Mouse (Mus musculus) olfactory bulb, adult 2 months (tissue): ENCODE measurements around the gene Rnf212b. TPM values are rescaled to one million over a fixed set of nuclear protein-coding genes. Genes with fewer than 3 reads are reported as not detected.

Source experiments
- H3K27ac ChIP-seq: fragments of 200-500 bp; 2 replicates; pipeline ENCODE4 v1.5.1; 2012; ENCODE audit warnings: low read depth, low read length; ENCODE audit not compliant: insufficient read depth
- H3K4me1 ChIP-seq: fragments of 200-500 bp; 2 replicates; pipeline ENCODE4 v1.6.1; 2012; ENCODE audit warnings: low read length; ENCODE audit not compliant: control insufficient read depth, insufficient read depth
- H3K4me3 ChIP-seq: fragments of 200-500 bp; 2 replicates; pipeline ENCODE4 v1.5.1; 2012; ENCODE audit warnings: mild to moderate bottlenecking, low read depth, low read length, moderate library complexity; ENCODE audit not compliant: insufficient read depth
- CTCF ChIP-seq: fragments of 200-500 bp; IDR thresholded peaks from 2 replicates; pipeline ENCODE4 v1.5.1; 2012; ENCODE audit warnings: low read depth, mild to moderate bottlenecking, low read length, moderate library complexity; ENCODE audit not compliant: insufficient read depth
- POLR2A ChIP-seq: fragments of 200-500 bp; IDR thresholded peaks from 2 replicates; pipeline ENCODE4 v1.6.1; 2012; ENCODE audit warnings: mild to moderate bottlenecking, low read depth, low read length, moderate library complexity; ENCODE audit not compliant: insufficient read depth
- WGBS: fragments of 180-500 bp; shearing (Covaris S2); methylation state at CpG from one replicate; pipeline ENCODE4 v1.1.7; 2018; 5-methylcytosine and 5-hydroxymethylcytosine counted together
- polyA plus RNA-seq: library from polyadenylated mRNA; stranded (reverse); fragments of >200 nt; gene quantifications from 2 replicates; pipeline ENCODE4 v1.2.4, GENCODE M21; 2012; ENCODE audit warnings: low replicate concordance; ENCODE audit not compliant: missing spikeins, insufficient read depth, insufficient read length

The Rnf212b gene
- polyA plus RNA-seq, 1 experiment = not detected

DNA sequence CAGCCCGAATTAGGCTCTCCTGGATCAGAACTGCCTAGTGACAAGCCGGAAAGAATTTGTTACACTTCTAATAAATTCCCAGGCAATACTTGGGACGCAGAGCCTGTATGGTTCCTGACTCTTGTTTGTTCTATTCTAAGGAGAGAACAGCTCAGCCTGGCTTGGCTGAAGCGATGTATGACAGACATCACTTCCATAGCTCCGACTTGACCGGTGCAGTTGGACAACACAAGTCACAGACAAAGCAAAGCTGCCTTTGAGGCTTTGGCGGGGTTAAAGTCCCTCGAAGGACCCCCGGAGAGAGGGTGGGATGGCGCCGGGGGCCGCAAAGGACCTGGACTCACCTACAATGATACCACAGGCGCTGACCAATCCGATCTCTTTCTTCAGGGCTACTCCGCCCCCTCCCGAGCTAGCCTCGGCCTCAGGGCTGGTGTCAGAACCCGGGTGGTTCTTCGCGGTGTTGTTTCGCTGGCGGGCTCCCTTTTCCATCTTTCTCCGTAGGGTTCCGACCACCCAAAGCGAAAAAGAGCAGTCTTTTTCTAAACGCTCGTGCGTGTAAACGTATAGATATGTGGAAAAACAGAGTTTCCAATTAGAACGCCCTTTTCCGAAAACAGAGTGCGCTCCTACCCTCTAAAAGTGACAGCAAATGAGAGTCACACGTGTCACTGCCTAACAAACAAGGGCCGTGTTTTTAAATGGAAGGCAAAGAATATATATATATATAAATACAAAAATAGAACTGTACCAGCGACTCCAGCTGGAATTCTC, 32.9 kb upstream of the Rnf212b start:
- TF ChIP-seq CTCF (no peak), POLR2A (no peak)
- H3K4me1 ChIP-seq = peaks cover 12% of the 10 kb centered on the region
- peak overlapping the region; percentile 91 for H3K27ac ChIP-seq
- peak overlapping the region; percentile 92 for H3K4me3 ChIP-seq
- WGBS = 1% methylated on average over 35 of the region's 35 CpGs

DNA sequence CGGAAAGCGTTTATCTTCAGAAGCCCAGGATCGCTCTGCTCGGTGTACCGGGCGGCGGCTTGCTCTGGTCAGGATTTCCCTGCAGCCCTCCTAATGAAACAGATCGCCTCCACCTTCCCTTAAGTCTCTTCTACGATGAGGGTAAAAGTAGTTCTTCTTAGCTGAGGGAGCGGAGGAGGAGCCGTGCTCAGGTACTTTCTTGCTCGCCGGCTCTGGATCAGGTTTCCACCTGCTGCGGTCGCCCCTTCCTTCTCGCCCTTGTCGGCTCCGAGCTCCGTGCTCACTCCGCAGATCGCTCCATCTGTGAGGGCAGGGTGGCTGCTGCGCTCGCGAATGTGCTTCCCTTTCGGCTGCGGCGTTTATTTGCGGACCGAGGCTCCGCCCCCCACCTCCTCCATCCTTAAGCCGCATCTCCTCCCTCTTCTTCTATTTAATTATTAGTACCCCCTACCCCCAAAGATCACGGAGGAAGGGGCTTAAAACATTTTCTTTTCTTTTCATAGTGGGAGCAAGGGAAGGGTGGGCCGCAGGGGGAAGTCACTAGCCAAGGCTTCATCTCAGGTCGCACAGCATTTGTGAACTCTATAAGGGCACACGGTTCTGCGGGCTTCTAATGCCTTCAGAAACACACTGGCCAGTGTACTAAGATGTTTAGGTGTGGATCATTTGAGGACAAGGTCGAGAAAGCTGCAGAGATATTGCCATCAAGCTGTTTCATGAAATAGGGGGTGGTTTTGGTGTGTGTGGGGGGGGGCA, 32.2 kb upstream of the Rnf212b start, which contains the start of gene Slc7a8:
Slc7a8 (minus strand) TSS at position 337 of the 756 bp plus-strand sequence.
- WGBS = 2% methylated on average over 37 of the region's 37 CpGs
- Histone ChIP-seq H3K4me1 (peaks cover 16% of the 10 kb centered on the region), H3K27ac (peak within 1 kb of the TSS; percentile 91), H3K4me3 (peak within 1 kb of the TSS; percentile 92)
- peak; percentile 91 for TF ChIP-seq POLR2A
- no peak for TF ChIP-seq CTCF

DNA sequence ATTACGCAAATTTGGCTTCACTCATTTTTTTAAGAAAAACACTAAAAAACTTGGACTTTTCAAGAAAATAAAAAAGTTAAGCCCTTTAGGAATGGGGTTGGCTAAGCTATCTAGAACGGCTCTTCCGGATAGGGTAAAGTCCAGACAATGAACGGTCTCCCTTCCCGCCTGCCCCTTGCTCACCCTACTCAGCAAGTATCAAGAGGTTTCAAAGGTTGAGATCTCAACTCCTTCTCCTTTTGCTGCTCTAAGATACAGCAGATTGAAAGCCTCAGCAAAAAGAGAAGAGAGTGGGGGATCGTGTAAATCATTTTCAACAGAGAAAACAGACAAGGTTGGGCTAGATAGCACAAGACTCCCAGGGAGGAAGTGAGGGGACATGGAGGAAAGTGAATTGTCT, 31.0 kb upstream of the Rnf212b start:
- TF ChIP-seq CTCF (no peak), POLR2A (no peak)
- Histone ChIP-seq H3K4me3 (no peak overlapping the region), H3K4me1 (peaks cover 13% of the 10 kb centered on the region), H3K27ac (no peak overlapping the region)
- 93% methylated on average over 6 of the region's 6 CpGs for WGBS

DNA sequence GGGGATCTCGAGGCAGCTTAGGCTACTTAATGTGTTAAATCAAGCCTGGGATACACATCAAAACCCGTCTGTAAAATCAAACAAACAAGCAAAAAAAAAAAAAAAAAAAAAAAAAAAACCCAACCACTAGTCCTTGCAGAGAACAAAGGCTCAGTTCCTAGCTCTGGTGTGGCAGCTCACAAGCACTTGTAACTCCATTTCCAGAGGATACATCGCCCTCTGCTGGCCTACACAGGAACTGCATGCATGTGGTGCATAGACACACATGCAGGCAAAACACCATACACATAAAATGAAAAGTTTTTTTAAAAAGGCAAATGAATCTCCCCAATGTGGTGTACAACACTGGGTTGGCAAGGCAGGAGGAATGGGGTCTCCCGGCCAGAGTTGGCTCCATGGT, 28.0 kb upstream of the Rnf212b start:
- H3K4me3 ChIP-seq = no peak overlapping the region
- peaks cover 7% of the 10 kb centered on the region for H3K4me1 ChIP-seq
- 42% methylated on average over 4 of the region's 4 CpGs for whole genome bisulfite sequencing
- H3K27ac ChIP-seq = no peak overlapping the region
- no peak for TF ChIP-seq POLR2A
- TF ChIP-seq CTCF = no peak

DNA sequence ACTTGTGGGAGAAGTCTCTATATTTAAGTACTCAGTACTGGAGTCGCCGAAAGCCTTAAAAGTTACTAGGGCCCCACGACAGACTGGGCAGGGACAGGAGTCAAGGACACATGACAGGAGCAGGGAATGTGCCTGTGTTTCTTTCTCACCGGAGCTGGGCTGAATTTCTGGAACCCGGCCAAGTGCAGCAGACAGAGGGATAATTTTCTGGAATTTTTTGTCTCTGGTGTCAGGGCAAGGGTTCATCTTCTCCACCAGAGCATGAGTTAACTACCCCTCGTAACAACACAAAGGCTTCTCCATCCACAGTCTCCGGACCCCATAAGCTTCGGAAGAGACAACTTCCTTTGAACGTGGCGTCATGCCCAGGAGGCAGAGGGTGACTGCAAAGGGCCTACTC, 27.5 kb upstream of the Rnf212b start:
- Histone ChIP-seq H3K4me1 (peaks cover 4% of the 10 kb centered on the region), H3K27ac (no peak overlapping the region), H3K4me3 (no peak overlapping the region)
- no peak for TF ChIP-seq CTCF
- TF ChIP-seq POLR2A = no peak
- WGBS = 32% methylated on average over 10 of the region's 10 CpGs

DNA sequence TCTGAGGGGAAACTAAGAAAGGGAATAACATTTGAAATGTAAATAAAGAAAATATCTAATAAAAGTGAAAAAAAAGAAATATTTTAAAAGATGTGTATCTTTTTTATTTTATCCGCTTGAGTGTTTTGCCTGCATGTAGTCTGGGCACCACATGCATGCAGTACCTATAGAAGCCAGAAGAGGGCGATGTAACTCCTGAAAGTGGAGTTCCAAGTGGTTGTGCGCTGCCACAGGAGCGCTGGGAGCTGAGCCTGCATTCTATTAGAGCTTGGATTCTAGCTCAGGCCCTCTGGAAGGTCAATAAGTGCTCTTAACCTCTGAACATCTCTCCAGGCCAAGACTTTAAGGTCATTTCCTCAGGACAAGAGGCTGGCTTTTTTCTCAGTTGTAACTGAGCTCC, 26.7 kb upstream of the Rnf212b start:
- no peak for TF ChIP-seq POLR2A
- peak; percentile 55; the same call in 1 of the 2 replicates for TF ChIP-seq CTCF
- peaks cover 4% of the 10 kb centered on the region for H3K4me1 ChIP-seq
- no peak overlapping the region for H3K4me3 ChIP-seq
- WGBS = 59% methylated on average over 4 of the region's 4 CpGs
- no peak overlapping the region for H3K27ac ChIP-seq

DNA sequence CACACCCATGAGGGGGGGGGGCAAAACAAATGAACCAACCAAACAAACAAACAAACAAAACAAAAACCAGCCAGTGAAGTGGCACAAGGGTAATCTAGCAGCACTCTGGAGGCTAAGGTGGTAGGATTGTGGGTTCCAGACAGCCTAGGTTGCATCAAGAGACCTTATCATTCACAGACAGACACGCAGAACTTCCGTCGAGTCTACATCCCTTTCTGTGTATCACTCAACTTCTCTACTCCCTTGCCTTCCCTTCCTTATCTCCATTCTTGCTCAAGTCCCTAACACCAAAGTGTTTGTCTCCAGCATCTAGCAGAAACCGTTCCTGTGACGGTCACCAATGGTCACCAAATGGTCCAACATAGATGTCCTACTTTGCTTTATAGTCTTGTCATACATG, 25.7 kb upstream of the Rnf212b start:
- H3K4me1 ChIP-seq = peaks cover 4% of the 10 kb centered on the region
- H3K4me3 ChIP-seq = no peak overlapping the region
- TF ChIP-seq POLR2A = no peak
- no peak for TF ChIP-seq CTCF
- no peak overlapping the region for H3K27ac ChIP-seq
- WGBS = 98% methylated on average over 5 of the region's 5 CpGs

DNA sequence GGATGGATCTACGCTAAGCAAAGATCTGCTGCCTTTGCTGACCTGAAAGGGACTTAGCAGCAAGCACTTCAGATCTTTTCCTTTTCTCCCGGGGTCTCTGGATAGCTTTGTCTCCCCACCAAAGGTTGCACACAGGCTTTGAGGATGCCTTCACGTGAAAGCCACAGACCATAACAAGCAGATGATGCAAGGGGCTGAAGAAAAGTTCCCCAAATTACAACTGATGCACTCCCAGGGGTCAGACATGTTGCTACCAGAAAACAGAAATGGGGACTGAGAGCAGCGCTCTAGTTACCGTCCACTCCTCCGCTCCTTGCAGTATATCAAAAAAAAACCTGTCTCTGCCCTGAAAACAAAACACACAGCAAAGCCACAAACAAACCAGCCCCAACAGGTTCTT, 21.8 kb upstream of the Rnf212b start:
- H3K4me1 ChIP-seq = no peaks in the 10 kb centered on the region
- no peak overlapping the region for H3K27ac ChIP-seq
- H3K4me3 ChIP-seq = no peak overlapping the region
- TF ChIP-seq POLR2A (no peak), CTCF (no peak)
- 82% methylated on average over 6 of the region's 6 CpGs for WGBS

DNA sequence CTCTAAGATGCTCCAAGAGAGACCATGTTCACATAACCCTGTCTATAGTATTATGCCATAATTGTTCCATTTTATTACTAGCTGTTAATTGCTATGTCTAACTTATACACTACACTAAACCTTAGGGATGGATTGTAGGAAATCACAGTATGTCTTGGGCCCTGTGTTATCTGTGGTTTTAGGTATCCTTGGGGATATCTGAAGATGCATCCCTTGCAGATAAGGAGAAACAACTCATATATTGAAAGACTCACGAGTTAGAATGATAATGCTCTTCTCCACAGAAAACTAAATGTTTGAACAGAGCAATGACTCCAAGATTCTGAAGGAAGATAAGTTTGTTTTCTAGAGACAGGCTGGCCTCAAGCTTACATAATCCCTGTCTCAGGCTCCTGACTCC, 20.6 kb upstream of the Rnf212b start:
- no peaks in the 10 kb centered on the region for H3K4me1 ChIP-seq
- TF ChIP-seq CTCF = no peak
- TF ChIP-seq POLR2A = no peak
- WGBS = 79% methylated on average over 1 of the region's 1 CpGs
- no peak overlapping the region for H3K4me3 ChIP-seq
- no peak overlapping the region for H3K27ac ChIP-seq
